Mouse (Mus musculus) neural tube, embryonic 10.5 days (tissue): Measurements from ENCODE around the gene Csn1s1.

Source experiments
- DNase-seq: peaks from one replicate; pipeline ENCODE4 v3.0.0-alpha.2; 2017; ENCODE audit warnings: low spot score; ENCODE audit errors: extremely low spot score

Gene Csn1s1

GRCm38 (mm10) chr5:87665908-87666307 is at the start of gene Csn1s1:
TSS of gene Csn1s1 (plus strand) at chr5:87666208.
- DNase-seq = no peak

GRCm38 (mm10) chr5:87622681-87623080 is 43.3 kb upstream of the Csn1s1 start:
- DNase-seq = no peak

GRCm38 (mm10) chr5:87642787-87643186 is 23.2 kb upstream of the Csn1s1 start:
- DNase-seq = no peak

- no peak for DNase-seq
These were observed 33.5 kb downstream of the Csn1s1 start, which contains the start of gene Csn2 for GRCm38 (mm10) chr5:87699530-87699929. TSS of gene Csn2 (minus strand) at chr5:87699630.

GRCm38 (mm10) chr5:87705891-87706290 is 39.9 kb downstream of the Csn1s1 start:
- DNase-seq = no peak
